Mouse (Mus musculus) heart, postnatal 14 days (tissue): ENCODE data around the gene Ntn1. TPM values are rescaled to one million over a fixed set of nuclear protein-coding genes. Genes with fewer than 3 reads are reported as not detected.

Experiments
- DNase-seq, 2 experiments: peaks; one replicate each; pipeline ENCODE4 v3.0.0; 2021 to 2022
- intact Hi-C: fragments of 180-260 bp; cut with DNase I; formaldehyde crosslinking; loops from one replicate; pipeline ENCODE4 v1.15.1; 2025
- total RNA-seq, 2 experiments: library from RNA; stranded (reverse); gene quantifications; 2 replicates each; pipeline ENCODE4 v1.2.3; 2021

Ntn1 gene
- total RNA-seq, 2 experiments from 2014 or later = 52.7 to 55.5 TPM

DNA sequence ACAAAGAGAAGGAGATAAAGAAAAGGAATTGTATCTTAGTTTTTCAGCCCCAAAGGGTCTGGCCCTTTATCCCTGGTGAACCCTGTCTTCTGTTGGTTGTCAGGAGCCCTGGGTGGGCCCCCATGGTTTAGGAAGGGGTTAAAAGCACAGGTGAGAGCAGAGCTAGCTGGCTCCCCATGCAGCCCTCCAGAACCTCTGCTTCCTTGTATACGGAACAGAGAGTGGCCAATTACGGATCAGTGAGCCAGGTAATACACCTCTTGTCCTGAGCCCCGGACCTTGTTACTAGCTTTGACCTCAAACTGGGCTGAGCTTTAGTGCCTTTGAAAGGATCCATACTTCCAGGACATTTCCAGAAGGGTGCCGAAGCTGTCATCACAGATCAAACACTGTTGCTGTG, 200.1 kb downstream of the Ntn1 start:
- intact Hi-C loops = no loop called here
- DNase-seq = no peak

DNA sequence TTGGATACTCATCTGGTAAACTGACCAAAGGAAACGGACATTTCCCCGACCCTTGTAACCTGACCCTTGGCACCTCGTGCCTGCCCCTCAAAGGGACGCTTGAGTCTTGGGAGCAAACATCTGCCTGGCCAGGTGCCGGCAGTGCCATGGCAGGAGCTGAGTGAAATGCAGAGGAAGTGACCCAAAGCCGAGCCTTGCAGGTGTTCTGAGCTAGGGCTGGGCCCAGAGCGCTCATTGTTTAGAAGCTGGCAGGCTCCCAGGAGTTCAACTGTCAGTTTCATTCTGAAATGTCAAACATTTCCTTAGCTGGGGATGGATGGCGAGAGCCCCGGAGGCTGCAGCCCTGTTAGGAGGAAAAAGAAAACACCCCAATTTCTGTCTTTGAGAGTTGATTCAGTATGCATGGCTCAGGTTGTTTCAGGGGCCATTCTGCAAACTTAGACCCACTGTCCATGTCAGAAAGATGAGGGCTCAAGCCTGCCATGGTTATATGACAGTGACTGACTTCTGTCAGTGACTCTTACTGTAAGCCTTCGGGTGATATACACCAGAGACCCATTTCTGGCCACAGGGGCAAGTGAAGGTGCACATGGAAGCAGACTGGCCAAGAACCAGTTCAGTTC, 200.7 kb downstream of the Ntn1 start:
- intact Hi-C loops = loop anchor here (5.0 kb wide), 1 partner anchor 198 kb away; no protein-coding TSS in a partner anchor
- no peak for DNase-seq

GRCm38 (mm10) chr11:68199103-68199502, 201.5 kb downstream of the Ntn1 start:
- intact Hi-C loops = loop anchor here (5.0 kb wide), 1 partner anchor 197 kb away; no protein-coding TSS in a partner anchor
- no peak for DNase-seq

GRCm38 (mm10) chr11:68198696-68199095, 201.9 kb downstream of the Ntn1 start:
- intact Hi-C loops = loop anchor here (5.0 kb wide), 1 partner anchor 196 kb away; no protein-coding TSS in a partner anchor

DNA sequence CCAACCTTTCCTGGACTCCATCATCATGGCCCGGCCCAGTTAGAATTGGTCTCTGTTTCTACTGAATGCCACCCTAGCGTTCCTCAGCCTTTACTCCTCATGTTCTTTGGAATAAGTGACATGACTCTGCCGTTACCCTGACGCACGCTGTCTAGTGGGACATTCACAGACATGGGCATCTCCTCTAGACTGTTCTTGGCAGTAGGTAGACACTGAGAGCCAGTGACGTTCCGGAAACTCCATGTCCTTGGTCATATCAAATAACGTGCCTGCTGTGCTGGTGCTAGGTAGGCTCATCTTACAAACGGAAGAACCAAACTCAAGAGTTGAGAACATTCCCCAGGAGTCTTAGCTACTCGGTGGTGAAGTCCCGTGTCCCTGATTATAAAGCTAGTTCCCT, 203.2 kb downstream of the Ntn1 start:
- intact Hi-C loops = loop anchor here (5.0 kb wide), 1 partner anchor 195 kb away; no protein-coding TSS in a partner anchor
- DNase-seq = no peak

More at GRCm38 (mm10) chr11:68198696-68199095, 201.9 kb downstream of the Ntn1 start:
- DNase-seq = no peak

GRCm38 (mm10) chr11:68196566-68196965, 204.1 kb downstream of the Ntn1 start:
- intact Hi-C loops = loop anchor here (5.0 kb wide), 1 partner anchor 194 kb away; no protein-coding TSS in a partner anchor
- DNase-seq = peak; percentile 47 to 75

GRCm38 (mm10) chr11:68195693-68196176, 204.9 kb downstream of the Ntn1 start:
- no peak for DNase-seq
- intact Hi-C loops = loop anchor here (5.0 kb wide), 1 partner anchor 193 kb away; no protein-coding TSS in a partner anchor

DNA sequence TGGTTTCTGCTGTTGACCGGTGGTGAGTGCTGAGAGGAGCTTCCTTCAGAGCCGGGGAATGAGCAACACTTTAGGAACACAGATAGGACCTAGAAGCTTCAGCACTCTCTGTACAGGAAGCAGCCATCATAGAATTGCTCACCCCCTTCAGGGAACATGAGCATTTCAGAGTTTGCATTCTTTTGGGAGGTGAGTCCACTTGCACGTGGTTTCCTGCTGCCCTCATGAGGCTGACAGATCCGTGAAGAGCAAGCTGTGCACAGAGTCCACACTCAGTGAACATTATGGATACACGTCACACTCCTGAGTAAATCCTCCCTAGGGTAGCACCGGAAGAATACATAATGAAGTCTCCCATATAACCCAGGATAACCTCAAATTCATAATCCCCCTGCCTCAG, 205.5 kb downstream of the Ntn1 start:
- DNase-seq = no peak
- intact Hi-C loops = loop anchor here (5.0 kb wide), 1 partner anchor 193 kb away; no protein-coding TSS in a partner anchor

DNA sequence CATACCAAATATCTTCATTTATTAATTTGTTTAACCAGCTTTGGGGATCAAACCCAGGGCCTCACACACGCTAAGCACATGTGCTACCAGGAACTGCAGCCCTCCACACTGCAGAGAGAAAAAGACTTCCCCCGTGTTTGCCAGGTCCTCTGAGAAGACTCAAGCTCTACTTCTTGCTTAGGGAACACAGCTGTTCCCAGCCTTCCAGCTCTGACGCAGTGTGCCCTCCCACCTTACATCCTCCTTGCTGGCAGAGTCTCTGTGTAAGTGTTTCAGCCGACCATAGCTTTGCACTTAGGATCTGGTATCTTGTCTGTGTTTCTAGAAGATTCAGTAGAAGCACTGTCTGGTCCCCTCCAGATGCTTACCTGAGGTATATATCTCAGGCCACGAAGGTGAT, 209.8 kb downstream of the Ntn1 start:
- intact Hi-C loops = no loop called here
- no peak for DNase-seq

GRCm38 (mm10) chr11:68188695-68189201, 211.9 kb downstream of the Ntn1 start:
- no peak for DNase-seq
- intact Hi-C loops = no loop called here

- intact Hi-C loops = no loop called here
- no peak for DNase-seq
Measured at GRCm38 (mm10) chr11:68187242-68187641, 213.4 kb downstream of the Ntn1 start.

GRCm38 (mm10) chr11:68185647-68186046, 215.0 kb downstream of the Ntn1 start:
- no peak for DNase-seq
- intact Hi-C loops = no loop called here

- no peak for DNase-seq
- intact Hi-C loops = no loop called here
Measured at GRCm38 (mm10) chr11:68177415-68177814, 223.2 kb downstream of the Ntn1 start.

- DNase-seq = no peak
Measured at GRCm38 (mm10) chr11:68176550-68176949, 224.1 kb downstream of the Ntn1 start.

GRCm38 (mm10) chr11:68172648-68173045, 228.0 kb downstream of the Ntn1 start:
- no peak for DNase-seq
- intact Hi-C loops = no loop called here

More at GRCm38 (mm10) chr11:68176550-68176949, 224.1 kb downstream of the Ntn1 start:
- intact Hi-C loops = no loop called here

GRCm38 (mm10) chr11:68171973-68172647, 228.5 kb downstream of the Ntn1 start:
- no peak for DNase-seq
- intact Hi-C loops = no loop called here

DNA sequence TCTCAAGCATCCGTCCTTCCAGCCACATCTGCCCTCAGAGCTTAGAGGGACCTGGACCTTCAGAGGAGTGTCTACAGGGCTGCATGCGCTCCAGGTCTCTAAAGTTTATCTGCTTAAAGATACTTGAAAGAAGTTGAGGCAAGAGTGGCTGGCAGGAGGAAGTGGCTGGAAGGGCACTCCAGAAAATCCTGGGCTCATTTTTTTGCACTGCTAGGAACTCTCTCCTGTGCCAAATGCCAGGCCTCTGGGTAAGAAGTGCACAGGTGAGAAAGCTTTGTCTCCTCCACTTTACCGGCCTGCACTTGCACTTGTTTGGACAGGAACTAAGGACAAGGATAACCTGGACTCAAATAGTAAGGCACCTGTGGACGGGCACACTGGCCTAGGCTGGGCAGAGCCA, 232.2 kb downstream of the Ntn1 start:
- no peak for DNase-seq
- intact Hi-C loops = no loop called here

GRCm38 (mm10) chr11:68164408-68164807, 236.2 kb downstream of the Ntn1 start:
- intact Hi-C loops = no loop called here

GRCm38 (mm10) chr11:68159867-68160266, 240.8 kb downstream of the Ntn1 start:
- DNase-seq = no peak
- intact Hi-C loops = no loop called here

More at GRCm38 (mm10) chr11:68164408-68164807, 236.2 kb downstream of the Ntn1 start:
- no peak for DNase-seq
